Mouse (Mus musculus) myocyte (in vitro differentiated cells): ENCODE results near the gene Ncoa3. TPM values are rescaled to one million over a fixed set of nuclear protein-coding genes. Genes with fewer than 3 reads are reported as not detected.

Source experiments
- H3K27me3 ChIP-seq: one replicate; pipeline ENCODE4 v1.6.1; 2011; ENCODE audit not compliant: control insufficient read depth, insufficient read depth, insufficient read length
- H3K36me3 ChIP-seq: one replicate; pipeline ENCODE4 v1.6.1; 2011; ENCODE audit not compliant: control insufficient read depth, insufficient read depth
- H3K4me2 ChIP-seq: one replicate; pipeline ENCODE4 v1.6.1; 2011; ENCODE audit warnings: low read depth, control low read depth
- H3K4me3 ChIP-seq: one replicate; pipeline ENCODE4 v1.5.1; 2011; ENCODE audit warnings: mild to moderate bottlenecking, control low read depth, moderate library complexity
- H3K79me2 ChIP-seq: one replicate; pipeline ENCODE4 v1.6.1; 2011; ENCODE audit not compliant: control insufficient read depth, insufficient read depth
- H3ac ChIP-seq: one replicate; pipeline ENCODE4 v1.6.1; 2011; ENCODE audit not compliant: control insufficient read depth, insufficient read length
- CEBPB ChIP-seq: IDR thresholded peaks from 2 replicates; pipeline ENCODE4 v1.6.1; 2011; ENCODE audit warnings: mild to moderate bottlenecking, moderate library complexity; ENCODE audit not compliant: poor library complexity, insufficient read depth, severe bottlenecking
- E2F4 ChIP-seq: IDR thresholded peaks from one replicate; pipeline ENCODE4 v1.6.1; 2011; ENCODE audit warnings: mild to moderate bottlenecking, control low read depth, moderate library complexity; ENCODE audit not compliant: insufficient read depth
- MAX ChIP-seq: IDR thresholded peaks from one replicate; pipeline ENCODE4 v1.6.1; 2011; ENCODE audit warnings: low read depth, mild to moderate bottlenecking, control low read depth
- MYOD1 ChIP-seq, 3 experiments: IDR thresholded peaks; one replicate each; pipeline ENCODE4 v1.6.1; 2011; ENCODE audit warnings: control low read depth in 2 of 3, low read depth in 2 of 3, mild to moderate bottlenecking in 2 of 3, moderate library complexity in 1 of 3; ENCODE audit not compliant: insufficient read length in 2 of 3, control insufficient read depth in 1 of 3
- MYOG ChIP-seq, 3 experiments: IDR thresholded peaks; one replicate each; pipeline ENCODE4 v1.6.1; 2011; ENCODE audit warnings: control low read depth in 2 of 3, low read depth in 2 of 3, mild to moderate bottlenecking in 2 of 3; ENCODE audit not compliant: insufficient read length in 2 of 3, control insufficient read depth in 1 of 3, insufficient read depth in 1 of 3
- POLR2A ChIP-seq: IDR thresholded peaks from one replicate; pipeline ENCODE4 v1.6.1; 2011; ENCODE audit warnings: low read depth, mild to moderate bottlenecking, control low read depth, moderate library complexity; ENCODE audit not compliant: insufficient read length
- POLR2AphosphoS2 ChIP-seq: IDR thresholded peaks from one replicate; pipeline ENCODE4 v1.6.1; 2011; ENCODE audit warnings: low read depth, control low read depth; ENCODE audit not compliant: insufficient read length
- REST ChIP-seq: IDR thresholded peaks from one replicate; pipeline ENCODE4 v1.6.1; 2011; ENCODE audit warnings: mild to moderate bottlenecking, control low read depth, moderate library complexity; ENCODE audit not compliant: insufficient read depth, insufficient read length
- SRF ChIP-seq: IDR thresholded peaks from one replicate; pipeline ENCODE4 v1.6.1; 2011; ENCODE audit warnings: low read depth; ENCODE audit not compliant: control insufficient read depth, insufficient read length
- TCF12 ChIP-seq: IDR thresholded peaks from one replicate; pipeline ENCODE4 v1.6.1; 2011; ENCODE audit warnings: mild to moderate bottlenecking, control low read depth; ENCODE audit not compliant: poor library complexity, insufficient read depth, severe bottlenecking
- TCF3 ChIP-seq: IDR thresholded peaks from one replicate; pipeline ENCODE4 v1.6.1; 2011; ENCODE audit warnings: low read depth, control low read depth; ENCODE audit not compliant: insufficient read length
- USF1 ChIP-seq: IDR thresholded peaks from one replicate; pipeline ENCODE4 v1.6.1; 2011; ENCODE audit warnings: low read depth, mild to moderate bottlenecking, control low read depth, moderate library complexity
- polyA plus RNA-seq: library from polyadenylated mRNA; unstranded; fragments of >200 nt; fragmentation: generic; extraction: Trizol; gene quantifications from one replicate; pipeline ENCODE4 v1.2.1, GENCODE M21; 2012; ENCODE audit warnings: missing spikeins

Ncoa3 gene
- polyA plus RNA-seq, 1 experiment: 5.8 TPM

GRCm38 (mm10) chr2:165957257-165957828 is 35.1 kb upstream of the Ncoa3 start:
- H3ac ChIP-seq: no peak overlapping the region
- TF ChIP-seq MYOG (IDR thresholded peaks at IDR 0.05; ENCODE audit: control insufficient read depth in 1 of 3, insufficient read depth in 1 of 3, insufficient read length in 2 of 3, low read depth in 2 of 3) (no peak), TCF3 (no peak), TCF12 (no peak), E2F4 (no peak), MYOD1 (IDR thresholded peaks at IDR 0.05; ENCODE audit: control insufficient read depth in 1 of 3, insufficient read length in 2 of 3, low read depth in 2 of 3) (no peak), CEBPB (no peak), MAX (no peak), SRF (no peak), REST (no peak), POLR2A (no peak), USF1 (no peak), POLR2AphosphoS2 (no peak)

GRCm38 (mm10) chr2:165958556-165958955 is 33.9 kb upstream of the Ncoa3 start:
- no peaks in the 10 kb centered on the region for H3K27me3 ChIP-seq
- no peaks in the 10 kb centered on the region for H3K79me2 ChIP-seq
- H3K36me3 ChIP-seq: no peaks in the 10 kb centered on the region
- H3ac ChIP-seq: no peak overlapping the region
- no peak overlapping the region for H3K4me3 ChIP-seq
- H3K4me2 ChIP-seq: no peak overlapping the region
- TF ChIP-seq TCF12 (no peak), CEBPB (no peak), MYOD1 (IDR thresholded peaks at IDR 0.05; ENCODE audit: control insufficient read depth in 1 of 3, insufficient read length in 2 of 3, low read depth in 2 of 3) (no peak), USF1 (no peak), MYOG (IDR thresholded peaks at IDR 0.05; ENCODE audit: control insufficient read depth in 1 of 3, insufficient read depth in 1 of 3, insufficient read length in 2 of 3, low read depth in 2 of 3) (no peak), MAX (no peak), POLR2AphosphoS2 (no peak), E2F4 (no peak), TCF3 (no peak), REST (no peak)

More at GRCm38 (mm10) chr2:165957257-165957828, 35.1 kb upstream of the Ncoa3 start:
- H3K79me2 ChIP-seq: no peaks in the 10 kb centered on the region
- no peak overlapping the region for H3K4me3 ChIP-seq
- no peak overlapping the region for H3K4me2 ChIP-seq
- no peaks in the 10 kb centered on the region for H3K36me3 ChIP-seq
- H3K27me3 ChIP-seq: no peaks in the 10 kb centered on the region

GRCm38 (mm10) chr2:165960695-165961094 is 31.7 kb upstream of the Ncoa3 start:
- Histone ChIP-seq H3K79me2 (no peaks in the 10 kb centered on the region), H3ac (no peak overlapping the region), H3K4me2 (no peak overlapping the region), H3K4me3 (no peak overlapping the region), H3K27me3 (no peaks in the 10 kb centered on the region), H3K36me3 (no peaks in the 10 kb centered on the region)
- TF ChIP-seq TCF12 (no peak), REST (no peak), CEBPB (no peak), E2F4 (no peak), MYOG (IDR thresholded peaks at IDR 0.05; ENCODE audit: control insufficient read depth in 1 of 3, insufficient read depth in 1 of 3, insufficient read length in 2 of 3, low read depth in 2 of 3) (no peak), MYOD1 (IDR thresholded peaks at IDR 0.05; ENCODE audit: control insufficient read depth in 1 of 3, insufficient read length in 2 of 3, low read depth in 2 of 3) (no peak), POLR2A (no peak), SRF (no peak), MAX (no peak), POLR2AphosphoS2 (no peak), USF1 (no peak), TCF3 (no peak)

- H3K36me3 ChIP-seq: no peaks in the 10 kb centered on the region
- TF ChIP-seq POLR2A (no peak), USF1 (no peak), CEBPB (no peak), TCF12 (no peak), MYOD1 (IDR thresholded peaks at IDR 0.05; ENCODE audit: control insufficient read depth in 1 of 3, insufficient read length in 2 of 3, low read depth in 2 of 3) (no peak), MYOG (IDR thresholded peaks at IDR 0.05; ENCODE audit: control insufficient read depth in 1 of 3, insufficient read depth in 1 of 3, insufficient read length in 2 of 3, low read depth in 2 of 3) (no peak), TCF3 (no peak), SRF (no peak), E2F4 (no peak), POLR2AphosphoS2 (no peak), MAX (no peak), REST (no peak)
- H3K27me3 ChIP-seq: no peaks in the 10 kb centered on the region
- no peaks in the 10 kb centered on the region for H3K79me2 ChIP-seq
- no peak overlapping the region for H3K4me3 ChIP-seq
- no peak overlapping the region for H3K4me2 ChIP-seq
- no peak overlapping the region for H3ac ChIP-seq
These were observed 29.6 kb upstream of the Ncoa3 start for GRCm38 (mm10) chr2:165962824-165963223.
